Mouse (Mus musculus): ENCODE measurements at regions not wholly inside any gene's neighbourhood (a gene's known extent, or its start where the extent isn't known, plus 50 kb on each side); places are given as distances from the start of the nearest gene placed in this dataset.

DNA sequence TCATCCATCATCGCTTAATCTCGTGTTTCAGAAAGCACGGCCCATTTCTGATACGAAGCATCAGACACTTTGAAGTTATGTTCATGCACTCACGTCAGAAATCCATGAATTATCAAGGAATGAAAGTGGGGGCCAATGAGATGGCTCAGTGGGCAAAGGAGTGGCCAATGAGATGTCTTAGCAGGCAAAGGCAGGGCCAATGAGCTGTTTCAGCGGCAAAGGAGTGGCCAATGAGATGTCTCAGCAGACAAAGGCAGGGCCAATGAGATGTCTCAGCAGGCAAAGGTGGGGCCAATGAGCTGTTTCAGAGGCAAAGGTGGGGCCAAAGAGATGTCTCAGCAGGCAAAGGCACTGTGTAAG is 157.3 kb upstream of the Pde3a start:
- no peak for TF ChIP-seq CTCF (IDR thresholded peaks at IDR 0.05; ENCODE audit: borderline replicate concordance, extremely low read depth, insufficient read depth, insufficient read length)
- TF ChIP-seq POLR2A (IDR thresholded peaks at IDR 0.05; ENCODE audit: borderline replicate concordance, extremely low read depth, insufficient read depth, insufficient read length, poor library complexity, severe bottlenecking): no peak
